Mouse (Mus musculus): ENCODE measurements around the gene Rspry1. TPM values are rescaled to one million over a fixed set of nuclear protein-coding genes. Genes with fewer than 3 reads are reported as not detected.

The Rspry1 gene
- polyA plus RNA-seq, 2 experiments, result 20.0 to 36.1 TPM

- ATAC-seq (ENCODE audit: low FRiP score, low read depth) (no peak), DNase-seq (ENCODE audit: low spot score) (no peak)
- no peak overlapping the region for H3K4me2 ChIP-seq (replicated peaks; ENCODE audit: low read depth, low read length, severe bottlenecking)
- H3K27me3 ChIP-seq (ENCODE audit: control insufficient read depth, insufficient read depth, low read length), result no peaks in the 10 kb centered on the region
- H3K4me3 ChIP-seq (replicated peaks; ENCODE audit: low read length), result no peak overlapping the region
- no peak for TF ChIP-seq POLR2A (IDR thresholded peaks at IDR 0.05; ENCODE audit: borderline replicate concordance, extremely low read depth, insufficient read depth, insufficient read length)
- H3K27ac ChIP-seq (replicated peaks; ENCODE audit: low read depth, low read length), result no peak overlapping the region
- no peak overlapping the region for H3K9ac ChIP-seq (ENCODE audit: low read depth, low read length, severe bottlenecking)
- WGBS, result 71% methylated on average over 6 of the region's 6 CpGs
- no peaks in the 10 kb centered on the region for H3K36me3 ChIP-seq (ENCODE audit: control insufficient read depth, insufficient read depth, low read length)
- 0 out of 2 replicates have a peak, but pooled peaks cover 4% of the 10 kb centered on the region for H3K4me1 ChIP-seq (ENCODE audit: control insufficient read depth, insufficient read depth, low read length)
- no peaks in the 10 kb centered on the region for H3K9me3 ChIP-seq (ENCODE audit: control insufficient read depth, low read length)
Measured at GRCm38 (mm10) chr8:94566033-94566432, 35.7 kb upstream of the Rspry1 start.

DNA sequence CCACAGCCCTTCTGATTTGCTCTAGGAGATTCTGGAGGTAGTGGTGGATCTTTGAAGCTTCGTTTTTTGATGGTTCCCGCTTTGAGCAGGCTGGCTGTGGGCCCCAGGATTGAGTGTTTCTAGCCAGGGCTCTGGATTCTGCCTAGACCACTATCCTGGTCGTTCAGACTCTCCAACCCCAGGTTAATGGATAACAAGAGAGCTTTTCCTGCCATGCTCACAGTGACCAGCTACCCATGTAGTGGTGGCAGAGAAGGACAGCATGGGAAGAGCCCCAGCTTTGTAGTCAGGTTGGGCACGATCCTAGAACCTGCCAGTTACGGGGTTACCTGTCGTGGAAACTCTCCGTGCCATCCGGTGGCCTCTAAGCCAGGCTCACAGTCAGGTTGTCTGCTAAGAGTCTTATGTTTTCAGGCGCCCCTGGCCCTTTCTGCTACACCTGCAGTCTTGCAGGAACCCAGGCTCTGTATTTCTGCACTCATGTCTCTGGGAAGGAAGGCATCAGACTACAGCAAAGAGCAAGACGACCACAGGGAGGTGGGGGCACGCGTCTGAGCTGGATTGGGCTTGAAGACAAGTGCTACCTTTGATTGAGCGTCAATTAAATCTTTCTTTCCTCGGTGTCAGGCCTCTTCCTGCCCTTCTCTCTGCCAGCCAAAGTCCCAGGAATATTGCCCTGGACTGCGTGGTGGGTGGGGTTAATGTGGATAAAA, 35.1 kb upstream of the Rspry1 start:
- 0 out of 2 replicates have a peak overlapping the region, but pooled peaks have one; percentile 7 for H3K9ac ChIP-seq (ENCODE audit: low read depth, low read length, severe bottlenecking)
- DNase-seq (ENCODE audit: low spot score) (no peak), ATAC-seq (ENCODE audit: low FRiP score, low read depth) (no peak)
- WGBS, result 57% methylated on average over 15 of the region's 15 CpGs
- no peak overlapping the region for H3K27ac ChIP-seq (replicated peaks; ENCODE audit: low read depth, low read length)
- H3K4me3 ChIP-seq (replicated peaks; ENCODE audit: low read length), result no peak overlapping the region
- H3K36me3 ChIP-seq (ENCODE audit: control insufficient read depth, insufficient read depth, low read length), result no peaks in the 10 kb centered on the region
- H3K27me3 ChIP-seq (ENCODE audit: control insufficient read depth, insufficient read depth, low read length), result no peaks in the 10 kb centered on the region
- 0 out of 2 replicates have a peak, but pooled peaks cover 4% of the 10 kb centered on the region for H3K4me1 ChIP-seq (ENCODE audit: control insufficient read depth, insufficient read depth, low read length)
- no peak overlapping the region for H3K4me2 ChIP-seq (replicated peaks; ENCODE audit: low read depth, low read length, severe bottlenecking)
- no peaks in the 10 kb centered on the region for H3K9me3 ChIP-seq (ENCODE audit: control insufficient read depth, low read length)
- no peak for TF ChIP-seq POLR2A (IDR thresholded peaks at IDR 0.05; ENCODE audit: borderline replicate concordance, extremely low read depth, insufficient read depth, insufficient read length)

GRCm38 (mm10) chr8:94567159-94567849, 34.4 kb upstream of the Rspry1 start:
- DNase-seq (ENCODE audit: low spot score), result no peak
- Histone ChIP-seq H3K4me1 (ENCODE audit: control insufficient read depth, insufficient read depth, low read length) (0 out of 2 replicates have a peak, but pooled peaks cover 4% of the 10 kb centered on the region), H3K27me3 (ENCODE audit: control insufficient read depth, insufficient read depth, low read length) (no peaks in the 10 kb centered on the region), H3K27ac (replicated peaks; ENCODE audit: low read depth, low read length) (no peak overlapping the region), H3K4me2 (replicated peaks; ENCODE audit: low read depth, low read length, severe bottlenecking) (no peak overlapping the region), H3K36me3 (ENCODE audit: control insufficient read depth, insufficient read depth, low read length) (no peaks in the 10 kb centered on the region), H3K9me3 (ENCODE audit: control insufficient read depth, low read length) (no peaks in the 10 kb centered on the region), H3K4me3 (replicated peaks; ENCODE audit: low read length) (no peak overlapping the region), H3K9ac (ENCODE audit: low read depth, low read length, severe bottlenecking) (no peak overlapping the region)
- no peak for TF ChIP-seq POLR2A (IDR thresholded peaks at IDR 0.05; ENCODE audit: borderline replicate concordance, extremely low read depth, insufficient read depth, insufficient read length)
- WGBS, result 74% methylated on average over 8 of the region's 8 CpGs
- no peak; the same call in 1 of the 2 replicates for ATAC-seq (ENCODE audit: low FRiP score, low read depth)

GRCm38 (mm10) chr8:94568098-94568497, 33.6 kb upstream of the Rspry1 start:
- TF ChIP-seq POLR2A (IDR thresholded peaks at IDR 0.05; ENCODE audit: borderline replicate concordance, extremely low read depth, insufficient read depth, insufficient read length), result no peak
- Histone ChIP-seq H3K4me2 (replicated peaks; ENCODE audit: low read depth, low read length, severe bottlenecking) (no peak overlapping the region), H3K4me3 (replicated peaks; ENCODE audit: low read length) (no peak overlapping the region), H3K9ac (ENCODE audit: low read depth, low read length, severe bottlenecking) (no peak overlapping the region), H3K27me3 (ENCODE audit: control insufficient read depth, insufficient read depth, low read length) (no peaks in the 10 kb centered on the region), H3K36me3 (ENCODE audit: control insufficient read depth, insufficient read depth, low read length) (0 out of 2 replicates have a peak, but pooled peaks cover 4% of the 10 kb centered on the region), H3K4me1 (ENCODE audit: control insufficient read depth, insufficient read depth, low read length) (0 out of 2 replicates have a peak, but pooled peaks cover 4% of the 10 kb centered on the region), H3K9me3 (ENCODE audit: control insufficient read depth, low read length) (no peaks in the 10 kb centered on the region), H3K27ac (replicated peaks; ENCODE audit: low read depth, low read length) (no peak overlapping the region)
- DNase-seq (ENCODE audit: low spot score), result no peak
- ATAC-seq (ENCODE audit: low FRiP score, low read depth), result no peak
- 82% methylated on average over 8 of the region's 8 CpGs for WGBS

DNA sequence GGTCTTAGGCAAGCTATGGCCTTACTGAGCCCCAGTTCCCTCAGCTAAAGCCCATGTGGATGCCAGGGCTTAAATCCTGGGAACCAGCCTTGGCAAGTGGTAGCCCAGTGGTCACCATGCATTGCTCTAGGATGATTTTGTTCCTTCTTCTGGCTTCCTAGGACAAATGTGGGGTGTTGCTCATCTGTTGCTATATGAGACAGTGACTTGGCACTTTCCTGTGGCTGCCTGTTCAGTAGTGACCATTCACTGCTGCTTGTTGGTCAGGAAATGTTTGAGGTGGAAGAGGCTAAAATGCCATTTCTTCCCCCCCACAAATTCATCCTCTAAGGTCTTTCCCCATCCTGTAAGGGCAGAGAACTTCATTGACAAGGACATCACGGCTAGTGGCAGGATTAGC, 32.3 kb upstream of the Rspry1 start:
- ATAC-seq (ENCODE audit: low FRiP score, low read depth), result no peak
- no peak for DNase-seq (ENCODE audit: low spot score)
- no peak overlapping the region for H3K4me2 ChIP-seq (replicated peaks; ENCODE audit: low read depth, low read length, severe bottlenecking)
- no peak overlapping the region for H3K4me3 ChIP-seq (replicated peaks; ENCODE audit: low read length)
- peaks cover 17% of the 10 kb centered on the region for H3K36me3 ChIP-seq (ENCODE audit: control insufficient read depth, insufficient read depth, low read length)
- H3K27ac ChIP-seq (replicated peaks; ENCODE audit: low read depth, low read length), result no peak overlapping the region
- 0 out of 2 replicates have a peak, but pooled peaks cover 4% of the 10 kb centered on the region for H3K4me1 ChIP-seq (ENCODE audit: control insufficient read depth, insufficient read depth, low read length)
- H3K27me3 ChIP-seq (ENCODE audit: control insufficient read depth, insufficient read depth, low read length), result no peaks in the 10 kb centered on the region
- no peak for TF ChIP-seq POLR2A (IDR thresholded peaks at IDR 0.05; ENCODE audit: borderline replicate concordance, extremely low read depth, insufficient read depth, insufficient read length)
- H3K9ac ChIP-seq (ENCODE audit: low read depth, low read length, severe bottlenecking), result no peak overlapping the region
- H3K9me3 ChIP-seq (ENCODE audit: control insufficient read depth, low read length), result no peaks in the 10 kb centered on the region
- WGBS, result 58% methylated on average over 1 of the region's 1 CpGs

All from limb, embryonic 14.5 days (tissue).